Mouse (Mus musculus) stomach, embryonic 16.5 days (tissue): ENCODE data around the gene Bet1l. TPM values are rescaled to one million over a fixed set of nuclear protein-coding genes. Genes with fewer than 3 reads are reported as not detected.

Source experiments
- ATAC-seq: fragments of 200-750 bp; cut with Nextera tagmentation; 2 replicates; pipeline ENCODE4 v1.8.0; 2017; ENCODE audit warnings: moderate number of reproducible peaks, moderate TSS enrichment; ENCODE audit not compliant: insufficient read depth, low FRiP score
- H3K27ac ChIP-seq: fragments of 300-500 bp; sonication (generic); 2 replicates; pipeline ENCODE4 v1.5.1; 2014; ENCODE audit warnings: low read length
- H3K27me3 ChIP-seq: fragments of 300-500 bp; sonication (generic); 2 replicates; pipeline ENCODE4 v1.6.1; 2014; ENCODE audit warnings: low read length, control low read depth, mixed read lengths; ENCODE audit not compliant: control insufficient read depth, insufficient read depth
- H3K36me3 ChIP-seq: fragments of 300-500 bp; sonication (generic); 2 replicates; pipeline ENCODE4 v1.6.1; 2014; ENCODE audit warnings: low read length; ENCODE audit not compliant: control insufficient read depth, insufficient read depth
- H3K4me1 ChIP-seq: fragments of 300-500 bp; sonication (generic); 2 replicates; pipeline ENCODE4 v1.6.1; 2014; ENCODE audit warnings: low read length, control low read depth, mixed read lengths; ENCODE audit not compliant: control insufficient read depth, insufficient read depth
- H3K4me2 ChIP-seq: fragments of 300-500 bp; sonication (generic); 2 replicates; pipeline ENCODE4 v1.6.1; 2014; ENCODE audit warnings: low read depth, low read length, mixed read lengths
- H3K4me3 ChIP-seq: fragments of 300-500 bp; sonication (generic); replicated peaks from 2 replicates; pipeline ENCODE4 v1.5.1; 2014; ENCODE audit warnings: mild to moderate bottlenecking, low read length
- H3K9ac ChIP-seq: fragments of 300-500 bp; sonication (generic); 2 replicates; pipeline ENCODE4 v1.6.1; 2014; ENCODE audit warnings: low read length
- H3K9me3 ChIP-seq: fragments of 300-500 bp; sonication (generic); replicated peaks from 2 replicates; pipeline ENCODE4 v1.6.1; 2016; ENCODE audit warnings: low read length, control low read depth; ENCODE audit not compliant: control insufficient read depth
- WGBS: fragments of 180-500 bp; shearing (Covaris S2); extraction: QIAGEN DNeasy Blood & Tissue Kit; methylation state at CpG from one replicate; pipeline ENCODE4 v1.1.7; 2014; 5-methylcytosine and 5-hydroxymethylcytosine counted together
- polyA plus RNA-seq: library from polyadenylated mRNA; unstranded; fragments of >200 nt; fragmentation: Nextera tagmentation; extraction: Ambion mirVana; gene quantifications from 2 replicates; pipeline ENCODE4 v1.2.1, GENCODE M21; 2015

Gene Bet1l
- polyA plus RNA-seq, 1 experiment from 2014 or later: 43.5 TPM

DNA sequence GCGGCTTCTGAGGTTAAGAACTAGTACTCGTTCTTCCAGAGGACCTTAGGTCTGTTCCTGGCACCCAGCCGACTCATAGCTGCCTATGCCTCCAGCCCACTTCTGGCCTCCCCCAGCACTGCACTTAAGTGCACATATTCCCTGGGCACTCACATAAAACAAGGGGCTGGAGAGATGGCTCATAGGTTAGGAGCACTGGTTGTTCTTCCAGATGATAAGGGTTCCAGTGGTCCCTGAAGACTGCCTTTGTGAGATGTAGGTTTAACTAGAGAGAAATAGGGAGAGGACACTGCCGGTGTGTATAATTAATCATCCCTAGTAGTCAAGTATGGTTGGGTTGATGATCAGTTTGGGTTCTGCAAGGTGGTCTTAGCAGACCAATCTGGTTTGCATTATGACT lies 34.6 kb downstream of the Bet1l start:
- H3K27ac ChIP-seq: no peak overlapping the region
- no peak for ATAC-seq
- no peak overlapping the region for H3K4me3 ChIP-seq
- H3K36me3 ChIP-seq: no peaks in the 10 kb centered on the region
- no peak overlapping the region for H3K9ac ChIP-seq
- H3K27me3 ChIP-seq: no peaks in the 10 kb centered on the region
- H3K4me2 ChIP-seq: no peak overlapping the region
- H3K4me1 ChIP-seq: no peaks in the 10 kb centered on the region
- 85% methylated on average over 4 of the region's 4 CpGs for WGBS
- no peaks in the 10 kb centered on the region for H3K9me3 ChIP-seq

- no peaks in the 10 kb centered on the region for H3K9me3 ChIP-seq
- H3K27ac ChIP-seq: no peak within 1 kb of the TSS
- H3K27me3 ChIP-seq: no peaks in the 10 kb centered on the region
- H3K9ac ChIP-seq: peak within 1 kb of the TSS; percentile 62
- H3K4me1 ChIP-seq: no peaks in the 10 kb centered on the region
- 3% methylated on average over 21 of the region's 21 CpGs for WGBS
- no peak; the same call in 1 of the 2 replicates for ATAC-seq
- H3K36me3 ChIP-seq: no peaks in the 10 kb centered on the region
- H3K4me3 ChIP-seq: peak within 1 kb of the TSS; percentile 47
- peak within 1 kb of the TSS; percentile 62 for H3K4me2 ChIP-seq
Measured at GRCm38 (mm10) chr7:140821653-140822329, 35.6 kb downstream of the Bet1l start, which contains the start of gene Zfp941. Gene Zfp941 (minus strand): TSS chr7:140822178.

- Histone ChIP-seq H3K4me3 (peak overlapping the region; percentile 47; the same call in 1 of the 2 replicates), H3K4me2 (peak overlapping the region; percentile 62), H3K4me1 (no peaks in the 10 kb centered on the region), H3K27ac (no peak overlapping the region), H3K36me3 (no peaks in the 10 kb centered on the region), H3K9ac (no peak overlapping the region), H3K27me3 (no peaks in the 10 kb centered on the region), H3K9me3 (no peaks in the 10 kb centered on the region)
- no peak for ATAC-seq
- WGBS: 40% methylated on average over 5 of the region's 5 CpGs
Measured at GRCm38 (mm10) chr7:140821305-140821652, 36.1 kb downstream of the Bet1l start.

DNA sequence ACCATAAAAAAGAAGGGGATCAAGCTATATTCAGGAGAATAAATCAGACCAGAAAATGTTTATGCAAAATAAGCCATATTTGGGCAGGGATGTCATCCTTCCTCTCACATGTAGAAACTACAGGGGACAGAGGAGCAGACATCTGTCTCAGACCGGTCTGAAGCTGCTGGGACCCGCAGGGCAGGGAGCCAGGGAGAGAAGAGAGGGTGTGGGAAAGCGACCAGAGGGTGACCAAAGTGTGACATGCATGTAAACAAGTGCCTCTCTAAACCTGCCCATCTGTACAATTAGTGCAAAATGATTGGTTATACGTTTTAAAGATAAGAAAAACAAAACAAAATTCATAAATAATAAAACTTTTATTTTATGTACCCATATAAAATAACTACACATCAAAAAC lies 37.2 kb downstream of the Bet1l start:
- Histone ChIP-seq H3K27me3 (no peaks in the 10 kb centered on the region), H3K27ac (no peak overlapping the region), H3K36me3 (no peaks in the 10 kb centered on the region), H3K4me3 (no peak overlapping the region), H3K9me3 (no peaks in the 10 kb centered on the region), H3K4me2 (no peak overlapping the region), H3K4me1 (no peaks in the 10 kb centered on the region), H3K9ac (no peak overlapping the region)
- 51% methylated on average over 4 of the region's 4 CpGs for WGBS
- no peak for ATAC-seq

DNA sequence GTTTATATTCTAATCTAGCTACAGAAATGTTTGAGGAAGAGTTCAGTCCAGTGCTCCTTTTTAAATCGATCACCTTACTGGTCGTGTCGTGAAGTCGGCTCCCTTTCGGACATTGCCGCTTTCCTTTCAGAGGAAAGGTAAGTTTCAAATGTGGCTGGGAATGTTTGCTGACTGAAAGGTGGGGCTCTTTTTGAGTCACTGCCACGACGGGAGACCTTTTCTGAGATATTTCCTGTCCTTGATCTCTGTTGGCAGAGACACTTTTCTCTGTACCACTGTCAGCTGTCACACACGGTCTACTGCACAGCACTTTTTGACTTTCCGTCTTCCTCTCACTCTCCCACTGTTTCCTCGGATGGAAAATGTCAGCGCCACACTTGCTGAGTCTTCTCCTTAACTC lies 44.5 kb downstream of the Bet1l start:
- no peak overlapping the region for H3K27ac ChIP-seq
- H3K9ac ChIP-seq: no peak overlapping the region
- H3K4me1 ChIP-seq: no peaks in the 10 kb centered on the region
- no peaks in the 10 kb centered on the region for H3K9me3 ChIP-seq
- 82% methylated on average over 12 of the region's 12 CpGs for WGBS
- no peaks in the 10 kb centered on the region for H3K36me3 ChIP-seq
- no peaks in the 10 kb centered on the region for H3K27me3 ChIP-seq
- H3K4me3 ChIP-seq: no peak overlapping the region
- no peak for ATAC-seq
- no peak overlapping the region for H3K4me2 ChIP-seq

DNA sequence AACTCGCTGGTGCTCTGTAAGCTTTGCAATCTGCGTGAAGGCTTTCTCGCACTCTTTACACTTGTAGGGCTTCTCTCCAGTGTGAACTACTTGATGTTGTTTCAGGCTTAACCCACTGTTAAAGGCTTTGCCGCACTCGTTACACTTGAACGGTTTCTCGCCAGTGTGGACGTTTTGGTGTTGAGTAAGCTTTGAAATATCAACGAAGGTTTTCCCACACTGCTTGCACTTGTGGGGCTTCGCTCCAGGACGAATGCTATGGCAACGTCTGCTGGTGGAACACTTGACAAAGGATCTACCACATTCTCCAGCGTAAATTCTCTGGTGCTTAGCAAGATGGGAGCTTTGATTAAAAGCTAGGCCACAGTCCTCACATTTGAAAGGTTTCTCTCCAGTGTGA lies 45.7 kb downstream of the Bet1l start:
- WGBS: 87% methylated on average over 13 of the region's 13 CpGs
- no peak overlapping the region for H3K4me3 ChIP-seq
- no peaks in the 10 kb centered on the region for H3K36me3 ChIP-seq
- no peak overlapping the region for H3K27ac ChIP-seq
- ATAC-seq: no peak
- no peaks in the 10 kb centered on the region for H3K4me1 ChIP-seq
- H3K9me3 ChIP-seq: no peaks in the 10 kb centered on the region
- no peak overlapping the region for H3K4me2 ChIP-seq
- no peak overlapping the region for H3K9ac ChIP-seq
- H3K27me3 ChIP-seq: no peaks in the 10 kb centered on the region

GRCm38 (mm10) chr7:140810496-140810895 lies 46.9 kb downstream of the Bet1l start:
- Histone ChIP-seq H3K36me3 (no peaks in the 10 kb centered on the region), H3K4me1 (no peaks in the 10 kb centered on the region), H3K9me3 (no peaks in the 10 kb centered on the region), H3K4me3 (no peak overlapping the region), H3K4me2 (no peak overlapping the region), H3K27ac (no peak overlapping the region), H3K9ac (no peak overlapping the region), H3K27me3 (no peaks in the 10 kb centered on the region)
- ATAC-seq: no peak
- 88% methylated on average over 6 of the region's 6 CpGs for WGBS

GRCm38 (mm10) chr7:140805704-140806103 lies 51.7 kb downstream of the Bet1l start:
- no peak for ATAC-seq
- H3K36me3 ChIP-seq: no peaks in the 10 kb centered on the region
- H3K9me3 ChIP-seq: no peaks in the 10 kb centered on the region
- no peak overlapping the region for H3K4me3 ChIP-seq
- H3K4me2 ChIP-seq: no peak overlapping the region
- H3K27ac ChIP-seq: no peak overlapping the region
- no peak overlapping the region for H3K9ac ChIP-seq
- no peaks in the 10 kb centered on the region for H3K4me1 ChIP-seq
- WGBS: 18% methylated on average over 1 of the region's 1 CpGs
- no peaks in the 10 kb centered on the region for H3K27me3 ChIP-seq
